In the genomic region with DNA sequence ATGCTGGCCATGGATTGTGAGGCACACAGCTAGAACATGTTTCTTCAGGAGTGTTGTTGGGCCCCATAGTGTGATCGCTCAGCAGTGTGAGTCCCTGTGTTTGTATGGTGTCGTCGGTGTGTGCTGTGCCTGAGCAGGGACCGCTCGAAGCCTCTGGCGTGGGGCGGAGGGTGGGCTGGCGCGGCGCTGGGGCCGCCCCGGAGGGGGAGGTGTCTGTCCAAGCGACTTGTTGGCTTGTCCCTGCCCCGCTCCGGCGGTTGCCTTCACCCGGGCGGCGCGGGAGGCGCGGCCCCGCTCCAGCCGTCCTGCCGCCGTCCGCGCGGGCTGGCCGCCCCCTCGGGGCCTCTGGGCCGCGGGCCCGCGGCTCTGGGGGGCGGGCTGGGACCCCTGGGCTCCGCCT, we compare ENCODE assay signal across 7 mouse cellular contexts. TPM values are rescaled to one million over a fixed set of nuclear protein-coding genes. Genes with fewer than 3 reads are reported as not detected.
DNase-seq lines count a peak whose midpoint lies in the region; ATAC-seq lines count a peak whose summit lies in the region.

No protein-coding gene starts in this region.

- 3% methylated on average over 36 of the region's 37 CpGs for WGBS in forebrain, embryonic 13.5 days
- WGBS in limb, embryonic 12.5 days, result 1% methylated on average over 22 of the region's 37 CpGs
- 4% methylated on average over 30 of the region's 37 CpGs for WGBS in midbrain, embryonic 11.5 days

- no peaks in the 10 kb centered on the region for H3K9me3 ChIP-seq in forebrain, embryonic 13.5 days (replicated peaks)
- H3K9me3 ChIP-seq in limb, embryonic 12.5 days, result no peaks in the 10 kb centered on the region
- H3K9me3 ChIP-seq in midbrain, embryonic 11.5 days (ENCODE audit: control insufficient read depth, low read length), result no peaks in the 10 kb centered on the region

- peak overlapping the region; percentile 38 for H3K4me3 ChIP-seq in forebrain, embryonic 13.5 days
- H3K4me3 ChIP-seq in limb, embryonic 12.5 days (replicated peaks), result peak overlapping the region; percentile 69
- H3K4me3 ChIP-seq in midbrain, embryonic 11.5 days (ENCODE audit: low read depth, low read length), result peak overlapping the region; percentile 38

- peak overlapping the region; percentile 54 for H3K9ac ChIP-seq in forebrain, embryonic 13.5 days
- H3K9ac ChIP-seq in limb, embryonic 12.5 days (replicated peaks), result peak overlapping the region; percentile 77
- peak overlapping the region; percentile 45 for H3K9ac ChIP-seq in midbrain, embryonic 11.5 days (ENCODE audit: low read length)

- peak; percentile 90 for DNase-seq in adrenal gland, postnatal 14 days
- DNase-seq in heart, postnatal 4 days, result peak; percentile 89
- DNase-seq in midbrain, embryonic 11.5 days (ENCODE audit: low spot score, missing footprints), result peak; percentile 87
- peak; percentile 81 for DNase-seq in urinary bladder, adult 2 months (ENCODE audit: low spot score)
- DNase-seq in right cerebral cortex, adult 2 months (ENCODE audit: low spot score in 2 of 2), result no peak

- H3K4me2 ChIP-seq in forebrain, embryonic 13.5 days, result peak overlapping the region; percentile 55
- peak overlapping the region; percentile 84 for H3K4me2 ChIP-seq in limb, embryonic 12.5 days
- peak overlapping the region; percentile 45 for H3K4me2 ChIP-seq in midbrain, embryonic 11.5 days

- no peak overlapping the region for H3K27ac ChIP-seq in forebrain, embryonic 13.5 days
- H3K27ac ChIP-seq in limb, embryonic 12.5 days, result peak overlapping the region; percentile 78
- H3K27ac ChIP-seq in midbrain, embryonic 11.5 days (ENCODE audit: low read depth, low read length), result no peak overlapping the region

- H3K27me3 ChIP-seq in forebrain, embryonic 13.5 days, result peaks cover 61% of the 10 kb centered on the region
- peaks cover 23% of the 10 kb centered on the region for H3K27me3 ChIP-seq in limb, embryonic 12.5 days
- H3K27me3 ChIP-seq in midbrain, embryonic 11.5 days (ENCODE audit: control insufficient read depth, insufficient read depth, low read length), result peaks cover 32% of the 10 kb centered on the region

- peaks cover 36% of the 10 kb centered on the region for H3K4me1 ChIP-seq in forebrain, embryonic 13.5 days
- H3K4me1 ChIP-seq in limb, embryonic 12.5 days (replicated peaks), result peaks cover 79% of the 10 kb centered on the region
- H3K4me1 ChIP-seq in midbrain, embryonic 11.5 days (ENCODE audit: control insufficient read depth, insufficient read depth, low read length), result peaks cover 33% of the 10 kb centered on the region

- ATAC-seq in forebrain, embryonic 13.5 days, result 0 out of 2 replicates have a peak, but pooled peaks have one; percentile 21
- ATAC-seq in limb, embryonic 12.5 days (ENCODE audit: insufficient number of reproducible peaks, insufficient read depth, low FRiP score, low TSS enrichment, low read depth), result peak; percentile 58; the same call in 1 of the 2 replicates
- no peak; the same call in 1 of the 2 replicates for ATAC-seq in midbrain, embryonic 11.5 days (ENCODE audit: low FRiP score)

- no peaks in the 10 kb centered on the region for H3K36me3 ChIP-seq in forebrain, embryonic 13.5 days (ENCODE audit: poor library complexity, severe bottlenecking)
- peaks cover 14% of the 10 kb centered on the region for H3K36me3 ChIP-seq in limb, embryonic 12.5 days
- H3K36me3 ChIP-seq in midbrain, embryonic 11.5 days (ENCODE audit: control insufficient read depth, insufficient read depth, low read length), result no peaks in the 10 kb centered on the region

RNA-seq across cellular contexts. Expression of gene Arhgap23, which starts 24.6 kb away (rescaled TPM):
- 31.4 and 32.8 TPM in 2 replicates for total RNA-seq in adrenal gland, postnatal 14 days (2021)
- 3.6 and 4.4 TPM in 2 replicates for polyA plus RNA-seq in forebrain, embryonic 13.5 days (2015; fragmentation: Nextera tagmentation; extraction: Ambion mirVana)
- total RNA-seq in heart, postnatal 4 days (2021), result 10 to 100 TPM; 51.0 to 52.3 TPM
- 7.3 and 7.4 TPM in 2 replicates for polyA plus RNA-seq in limb, embryonic 12.5 days (2016; fragmentation: Nextera tagmentation; extraction: Ambion mirVana)
- 2.5 and 2.8 TPM in 2 replicates for polyA plus RNA-seq in midbrain, embryonic 11.5 days (2014; fragmentation: Nextera tagmentation; extraction: Ambion mirVana)
- 26.0 and 33.0 TPM in 2 replicates for polyA plus RNA-seq in urinary bladder, adult 2 months (2012; rRNA removed)

Comparison
In these comparisons a context has a peak if more than half of its experiments do, and no peak if none do; other contexts are left out.
1. DNase-seq: peak in adrenal gland, postnatal 14 days (single experiment), heart, postnatal 4 days (single experiment), midbrain, embryonic 11.5 days (single experiment) and urinary bladder, adult 2 months (single experiment); none in right cerebral cortex, adult 2 months (0 of 2).
2. Peak in every context shown above with its lines, with median percentiles within 50 percentile points of each other: H3K4me2 ChIP-seq, H3K4me3 ChIP-seq and H3K9ac ChIP-seq.